Mouse (Mus musculus): Measurements from ENCODE around the gene Arfgap1.

- no peak for TF ChIP-seq EP300 (IDR thresholded peaks at IDR 0.05; ENCODE audit: low read depth in 1 of 2, low read length in 2 of 2)
- TF ChIP-seq CTCF (IDR thresholded peaks at IDR 0.05 in 2 of 3, conservative IDR thresholded peaks at IDR 0.05 in 1 of 3; ENCODE audit: control insufficient read depth in 1 of 3, insufficient read depth in 1 of 3, low read depth in 2 of 3, low read length in 3 of 3, poor library complexity in 1 of 3, severe bottlenecking in 1 of 3): peak; percentile 73 to 88 (median 80)
- TF ChIP-seq CHD2 (IDR thresholded peaks at IDR 0.05; ENCODE audit: low read length): no peak
- no peak for TF ChIP-seq E2F4 (IDR thresholded peaks at IDR 0.05; ENCODE audit: borderline replicate concordance, low read depth, low read length)
These were observed 29.4 kb downstream of the Arfgap1 start for GRCm38 (mm10) chr2:180996436-180996835.
